Mouse (Mus musculus) forebrain, postnatal 0 days (tissue): ENCODE results near the gene Wscd1. TPM values are rescaled to one million over a fixed set of nuclear protein-coding genes. Genes with fewer than 3 reads are reported as not detected.

Experiments used
- ATAC-seq: fragments of 200-750 bp; cut with Nextera tagmentation; 2 replicates; pipeline ENCODE4 v1.8.0; 2017; ENCODE audit warnings: mild to moderate bottlenecking, moderate library complexity
- DNase-seq: peaks from one replicate; pipeline ENCODE4 v3.0.0-alpha.2; 2015
- H3K27ac ChIP-seq: fragments of 300-500 bp; sonication (generic); 2 replicates; pipeline ENCODE4 v1.5.1; 2014; ENCODE audit warnings: low read depth, mild to moderate bottlenecking, antibody characterized with exemption, low read length, moderate library complexity, mixed read lengths
- H3K27me3 ChIP-seq: fragments of 300-500 bp; sonication (generic); 2 replicates; pipeline ENCODE4 v1.6.1; 2014; ENCODE audit warnings: mild to moderate bottlenecking, low read length, mixed read lengths; ENCODE audit not compliant: insufficient read depth
- H3K36me3 ChIP-seq: fragments of 300-500 bp; sonication (generic); 2 replicates; pipeline ENCODE4 v1.6.1; 2014; ENCODE audit warnings: mild to moderate bottlenecking, moderate library complexity; ENCODE audit not compliant: insufficient read depth
- H3K4me1 ChIP-seq: fragments of 300-500 bp; sonication (generic); 2 replicates; pipeline ENCODE4 v1.6.1; 2014; ENCODE audit warnings: antibody characterized with exemption; ENCODE audit not compliant: insufficient read depth
- H3K4me2 ChIP-seq: fragments of 300-500 bp; sonication (generic); 2 replicates; pipeline ENCODE4 v1.6.1; 2014; ENCODE audit warnings: low read depth, mild to moderate bottlenecking, moderate library complexity
- H3K4me3 ChIP-seq: fragments of 300-500 bp; sonication (generic); 2 replicates; pipeline ENCODE4 v1.5.1; 2014; ENCODE audit warnings: low read depth, low read length, mixed read lengths
- H3K9ac ChIP-seq: fragments of 300-500 bp; sonication (generic); 2 replicates; pipeline ENCODE4 v1.6.1; 2014; ENCODE audit warnings: mild to moderate bottlenecking
- H3K9me3 ChIP-seq: fragments of 300-500 bp; sonication (generic); 2 replicates; pipeline ENCODE4 v1.6.1; 2016; ENCODE audit warnings: low read length
- CTCF ChIP-seq: sonication (generic); IDR thresholded peaks from 2 replicates; pipeline ENCODE4 v1.5.1; 2016; ENCODE audit warnings: antibody characterized with exemption, control low read depth, low read depth
- WGBS: fragments of 180-500 bp; shearing (Covaris S2); extraction: QIAGEN DNeasy Blood & Tissue Kit; methylation state at CpG from one replicate; pipeline ENCODE4 v1.1.7; 2014; 5-methylcytosine and 5-hydroxymethylcytosine counted together
- polyA plus RNA-seq: library from polyadenylated mRNA; unstranded; fragments of >200 nt; fragmentation: Nextera tagmentation; extraction: Ambion mirVana; gene quantifications from 2 replicates; pipeline ENCODE4 v1.2.1, GENCODE M21; 2015
- total RNA-seq: library from RNA; depleted of rRNA; stranded (reverse); fragments of >200 nt; gene quantifications from 2 replicates; pipeline ENCODE4 v1.2.3, GENCODE M21; 2014

Gene Wscd1
- total and polyA plus RNA-seq, 2 experiments from 2014 or later: 63.1 to 91.6 TPM

GRCm38 (mm10) chr11:71799206-71799605 lies 49.5 kb downstream of the Wscd1 start:
- no peak for TF ChIP-seq CTCF
- Histone ChIP-seq H3K36me3 (no peaks in the 10 kb centered on the region), H3K4me2 (no peak overlapping the region), H3K4me3 (no peak overlapping the region), H3K9me3 (no peaks in the 10 kb centered on the region), H3K27me3 (no peaks in the 10 kb centered on the region), H3K4me1 (peaks cover 3% of the 10 kb centered on the region; the same call in 1 of the 2 replicates), H3K27ac (no peak overlapping the region), H3K9ac (no peak overlapping the region)
- DNase-seq (peak; percentile 21), ATAC-seq (no peak)
- 77% methylated on average over 4 of the region's 4 CpGs for WGBS

GRCm38 (mm10) chr11:71808521-71808920 lies 58.8 kb downstream of the Wscd1 start:
- H3K27me3 ChIP-seq: no peaks in the 10 kb centered on the region
- H3K9ac ChIP-seq: no peak overlapping the region
- no peak overlapping the region for H3K27ac ChIP-seq
- H3K4me1 ChIP-seq: no peaks in the 10 kb centered on the region; the same call in 1 of the 2 replicates
- H3K4me2 ChIP-seq: no peak overlapping the region
- no peaks in the 10 kb centered on the region for H3K36me3 ChIP-seq
- TF ChIP-seq CTCF: no peak
- ATAC-seq (no peak), DNase-seq (no peak)
- 90% methylated on average over 2 of the region's 2 CpGs for WGBS
- no peak overlapping the region for H3K4me3 ChIP-seq
- H3K9me3 ChIP-seq: no peaks in the 10 kb centered on the region

- H3K4me1 ChIP-seq: peaks cover 7% of the 10 kb centered on the region; the same call in 1 of the 2 replicates
- 80% methylated on average over 2 of the region's 2 CpGs for WGBS
- H3K4me3 ChIP-seq: no peak overlapping the region
- no peaks in the 10 kb centered on the region for H3K27me3 ChIP-seq
- DNase-seq: no peak
- H3K4me2 ChIP-seq: no peak overlapping the region
- no peak overlapping the region for H3K27ac ChIP-seq
- no peaks in the 10 kb centered on the region for H3K9me3 ChIP-seq
- no peak for ATAC-seq
- no peak overlapping the region for H3K9ac ChIP-seq
- no peak for TF ChIP-seq CTCF
- no peaks in the 10 kb centered on the region for H3K36me3 ChIP-seq
These were observed 62.1 kb downstream of the Wscd1 start for GRCm38 (mm10) chr11:71811828-71812227.

GRCm38 (mm10) chr11:71812921-71813320 lies 63.2 kb downstream of the Wscd1 start:
- DNase-seq (no peak), ATAC-seq (no peak)
- H3K36me3 ChIP-seq: no peaks in the 10 kb centered on the region
- no peak overlapping the region for H3K4me2 ChIP-seq
- no peaks in the 10 kb centered on the region for H3K9me3 ChIP-seq
- no peaks in the 10 kb centered on the region for H3K27me3 ChIP-seq
- no peak for TF ChIP-seq CTCF
- H3K4me1 ChIP-seq: peaks cover 7% of the 10 kb centered on the region; the same call in 1 of the 2 replicates
- no peak overlapping the region for H3K27ac ChIP-seq
- H3K9ac ChIP-seq: no peak overlapping the region
- 57% methylated on average over 7 of the region's 7 CpGs for WGBS
- H3K4me3 ChIP-seq: no peak overlapping the region

GRCm38 (mm10) chr11:71814511-71814910 lies 64.8 kb downstream of the Wscd1 start:
- Histone ChIP-seq H3K27ac (no peak overlapping the region), H3K4me3 (no peak overlapping the region), H3K9me3 (no peaks in the 10 kb centered on the region), H3K4me1 (peaks cover 7% of the 10 kb centered on the region; the same call in 1 of the 2 replicates), H3K4me2 (no peak overlapping the region), H3K27me3 (no peaks in the 10 kb centered on the region), H3K9ac (no peak overlapping the region), H3K36me3 (no peaks in the 10 kb centered on the region)
- no peak for ATAC-seq
- WGBS: 54% methylated on average over 7 of the region's 7 CpGs
- no peak for TF ChIP-seq CTCF
- no peak for DNase-seq

GRCm38 (mm10) chr11:71815326-71815725 lies 65.6 kb downstream of the Wscd1 start:
- Histone ChIP-seq H3K4me2 (no peak overlapping the region), H3K4me1 (peaks cover 7% of the 10 kb centered on the region; the same call in 1 of the 2 replicates), H3K27ac (no peak overlapping the region), H3K36me3 (no peaks in the 10 kb centered on the region), H3K9me3 (no peaks in the 10 kb centered on the region), H3K27me3 (no peaks in the 10 kb centered on the region), H3K9ac (no peak overlapping the region), H3K4me3 (no peak overlapping the region)
- ATAC-seq (no peak), DNase-seq (no peak)
- WGBS: 80% methylated on average over 6 of the region's 6 CpGs
- no peak for TF ChIP-seq CTCF

GRCm38 (mm10) chr11:71816918-71817317 lies 67.2 kb downstream of the Wscd1 start:
- H3K4me3 ChIP-seq: no peak overlapping the region
- WGBS: 55% methylated on average over 3 of the region's 3 CpGs

More at GRCm38 (mm10) chr11:71816918-71817317, 67.2 kb downstream of the Wscd1 start:
- no peak overlapping the region for H3K27ac ChIP-seq
- peaks cover 13% of the 10 kb centered on the region for H3K4me1 ChIP-seq
- DNase-seq (no peak), ATAC-seq (no peak)
- H3K4me2 ChIP-seq: no peak overlapping the region
- TF ChIP-seq CTCF: no peak
- no peaks in the 10 kb centered on the region for H3K27me3 ChIP-seq
- H3K9me3 ChIP-seq: no peaks in the 10 kb centered on the region
- no peak overlapping the region for H3K9ac ChIP-seq
- no peaks in the 10 kb centered on the region for H3K36me3 ChIP-seq
